Mouse (Mus musculus) hindbrain, embryonic 14.5 days (tissue): Measurements from ENCODE around the gene Pgm2. TPM values are rescaled to one million over a fixed set of nuclear protein-coding genes. Genes with fewer than 3 reads are reported as not detected.

Source experiments
- ATAC-seq: fragments of 200-750 bp; cut with Nextera tagmentation; 2 replicates; pipeline ENCODE4 v1.8.0; 2017; ENCODE audit warnings: moderate number of reproducible peaks, mild to moderate bottlenecking, moderate TSS enrichment, moderate library complexity; ENCODE audit not compliant: low FRiP score
- DNase-seq: peaks from one replicate; pipeline ENCODE4 v3.0.0-alpha.2; 2015; ENCODE audit warnings: low spot score
- H3K27ac ChIP-seq: fragments of 300-500 bp; sonication (generic); 2 replicates; pipeline ENCODE4 v1.5.1; 2014; ENCODE audit warnings: mild to moderate bottlenecking, moderate library complexity
- H3K27me3 ChIP-seq: fragments of 300-500 bp; sonication (generic); 2 replicates; pipeline ENCODE4 v1.6.1; 2014; ENCODE audit warnings: mild to moderate bottlenecking, low read length, mixed read lengths; ENCODE audit not compliant: control insufficient read depth, insufficient read depth
- H3K36me3 ChIP-seq: fragments of 300-500 bp; sonication (generic); replicated peaks from 2 replicates; pipeline ENCODE4 v1.6.1; 2014; ENCODE audit not compliant: control insufficient read depth, insufficient read depth
- H3K4me1 ChIP-seq: fragments of 300-500 bp; sonication (generic); replicated peaks from 2 replicates; pipeline ENCODE4 v1.6.1; 2014; ENCODE audit warnings: antibody characterized with exemption, low read length, mixed read lengths; ENCODE audit not compliant: control insufficient read depth, insufficient read depth
- H3K4me2 ChIP-seq: fragments of 300-500 bp; sonication (generic); replicated peaks from 2 replicates; pipeline ENCODE4 v1.6.1; 2014; ENCODE audit warnings: mild to moderate bottlenecking, moderate library complexity
- H3K4me3 ChIP-seq: fragments of 300-500 bp; sonication (generic); replicated peaks from 2 replicates; pipeline ENCODE4 v1.5.1; 2014; ENCODE audit warnings: mild to moderate bottlenecking, low read length
- H3K9ac ChIP-seq: fragments of 300-500 bp; sonication (generic); 2 replicates; pipeline ENCODE4 v1.6.1; 2014
- H3K9me3 ChIP-seq: fragments of 300-500 bp; sonication (generic); 2 replicates; pipeline ENCODE4 v1.6.1; 2016; ENCODE audit warnings: low read length; ENCODE audit not compliant: control insufficient read depth
- WGBS: fragments of 180-500 bp; shearing (Covaris S2); extraction: QIAGEN DNeasy Blood & Tissue Kit; methylation state at CpG from one replicate; pipeline ENCODE4 v1.1.7; 2014; 5-methylcytosine and 5-hydroxymethylcytosine counted together
- polyA plus RNA-seq: library from polyadenylated mRNA; unstranded; fragments of >200 nt; fragmentation: Nextera tagmentation; extraction: Ambion mirVana; gene quantifications from 2 replicates; pipeline ENCODE4 v1.2.1, GENCODE M21; 2014

Gene Pgm2
- polyA plus RNA-seq, 1 experiment from 2014 or later = 21.6 TPM

- no peak overlapping the region for H3K9ac ChIP-seq
- no peak for DNase-seq
- no peaks in the 10 kb centered on the region for H3K4me1 ChIP-seq
- H3K9me3 ChIP-seq = no peaks in the 10 kb centered on the region; the same call in 1 of the 2 replicates
- WGBS = 100% methylated on average over 6 of the region's 6 CpGs
- no peak overlapping the region for H3K27ac ChIP-seq
- no peaks in the 10 kb centered on the region for H3K36me3 ChIP-seq
- no peak overlapping the region for H3K4me3 ChIP-seq
- no peak overlapping the region for H3K4me2 ChIP-seq
- H3K27me3 ChIP-seq = no peaks in the 10 kb centered on the region
- no peak for ATAC-seq
Observed at GRCm38 (mm10) chr5:64056210-64056609, 36.5 kb upstream of the Pgm2 start.

GRCm38 (mm10) chr5:64060881-64061280, 31.9 kb upstream of the Pgm2 start:
- H3K27me3 ChIP-seq = no peaks in the 10 kb centered on the region
- no peak overlapping the region for H3K4me3 ChIP-seq
- H3K36me3 ChIP-seq = no peaks in the 10 kb centered on the region
- ATAC-seq (no peak), DNase-seq (no peak)
- WGBS = 95% methylated on average over 8 of the region's 8 CpGs
- no peaks in the 10 kb centered on the region for H3K9me3 ChIP-seq
- no peak overlapping the region for H3K4me2 ChIP-seq
- no peaks in the 10 kb centered on the region for H3K4me1 ChIP-seq
- H3K27ac ChIP-seq = no peak overlapping the region
- no peak overlapping the region for H3K9ac ChIP-seq

GRCm38 (mm10) chr5:64061643-64062042, 31.1 kb upstream of the Pgm2 start:
- Histone ChIP-seq H3K4me1 (no peaks in the 10 kb centered on the region), H3K27ac (no peak overlapping the region), H3K4me2 (no peak overlapping the region), H3K9me3 (no peaks in the 10 kb centered on the region), H3K4me3 (no peak overlapping the region), H3K9ac (no peak overlapping the region), H3K27me3 (no peaks in the 10 kb centered on the region), H3K36me3 (no peaks in the 10 kb centered on the region)
- no peak for ATAC-seq
- DNase-seq = no peak
- WGBS = 81% methylated on average over 7 of the region's 7 CpGs

- H3K4me3 ChIP-seq = no peak overlapping the region
- DNase-seq = no peak
- H3K9me3 ChIP-seq = no peaks in the 10 kb centered on the region
- no peak overlapping the region for H3K9ac ChIP-seq
- no peaks in the 10 kb centered on the region for H3K36me3 ChIP-seq
- ATAC-seq = no peak
- H3K27me3 ChIP-seq = no peaks in the 10 kb centered on the region
- H3K4me1 ChIP-seq = no peaks in the 10 kb centered on the region
- WGBS = 86% methylated on average over 4 of the region's 4 CpGs
- no peak overlapping the region for H3K4me2 ChIP-seq
- H3K27ac ChIP-seq = no peak overlapping the region
Observed at GRCm38 (mm10) chr5:64062882-64063621, 29.7 kb upstream of the Pgm2 start.

GRCm38 (mm10) chr5:64063622-64064355, 29.0 kb upstream of the Pgm2 start:
- no peak for ATAC-seq
- H3K4me2 ChIP-seq = no peak overlapping the region
- H3K9me3 ChIP-seq = no peaks in the 10 kb centered on the region
- H3K27me3 ChIP-seq = no peaks in the 10 kb centered on the region
- no peaks in the 10 kb centered on the region for H3K4me1 ChIP-seq
- no peak overlapping the region for H3K9ac ChIP-seq
- H3K27ac ChIP-seq = no peak overlapping the region
- WGBS = 85% methylated on average over 11 of the region's 11 CpGs
- DNase-seq = no peak
- H3K4me3 ChIP-seq = no peak overlapping the region
- no peaks in the 10 kb centered on the region for H3K36me3 ChIP-seq

GRCm38 (mm10) chr5:64064401-64064800, 28.3 kb upstream of the Pgm2 start:
- DNase-seq = no peak
- 80% methylated on average over 3 of the region's 3 CpGs for WGBS
- H3K27me3 ChIP-seq = no peaks in the 10 kb centered on the region

GRCm38 (mm10) chr5:64065497-64066046, 27.2 kb upstream of the Pgm2 start:
- DNase-seq = no peak
- Histone ChIP-seq H3K4me2 (no peak overlapping the region), H3K36me3 (no peaks in the 10 kb centered on the region), H3K4me1 (no peaks in the 10 kb centered on the region), H3K9me3 (no peaks in the 10 kb centered on the region), H3K9ac (no peak overlapping the region), H3K27ac (no peak overlapping the region), H3K27me3 (no peaks in the 10 kb centered on the region), H3K4me3 (no peak overlapping the region)
- WGBS = 90% methylated on average over 6 of the region's 6 CpGs
- no peak for ATAC-seq

More at GRCm38 (mm10) chr5:64064401-64064800, 28.3 kb upstream of the Pgm2 start:
- Histone ChIP-seq H3K9ac (no peak overlapping the region), H3K4me1 (no peaks in the 10 kb centered on the region), H3K4me2 (no peak overlapping the region), H3K27ac (no peak overlapping the region), H3K4me3 (no peak overlapping the region), H3K36me3 (no peaks in the 10 kb centered on the region), H3K9me3 (no peaks in the 10 kb centered on the region)
- ATAC-seq = no peak

- Histone ChIP-seq H3K9me3 (no peaks in the 10 kb centered on the region), H3K4me3 (no peak overlapping the region), H3K36me3 (no peaks in the 10 kb centered on the region), H3K4me2 (no peak overlapping the region), H3K27me3 (no peaks in the 10 kb centered on the region), H3K27ac (no peak overlapping the region), H3K9ac (no peak overlapping the region), H3K4me1 (no peaks in the 10 kb centered on the region)
- ATAC-seq (no peak), DNase-seq (no peak)
- 59% methylated on average over 2 of the region's 2 CpGs for WGBS
Observed at GRCm38 (mm10) chr5:64066159-64066558, 26.6 kb upstream of the Pgm2 start.

- Histone ChIP-seq H3K27me3 (no peaks in the 10 kb centered on the region), H3K9ac (no peak overlapping the region), H3K4me2 (no peak overlapping the region), H3K9me3 (no peaks in the 10 kb centered on the region), H3K4me3 (no peak overlapping the region), H3K4me1 (no peaks in the 10 kb centered on the region), H3K36me3 (no peaks in the 10 kb centered on the region), H3K27ac (no peak overlapping the region)
- 91% methylated on average over 2 of the region's 2 CpGs for WGBS
- DNase-seq (no peak), ATAC-seq (no peak)
Observed at GRCm38 (mm10) chr5:64067576-64067975, 25.2 kb upstream of the Pgm2 start.
